Mouse (Mus musculus) heart, postnatal 14 days (tissue): ENCODE data around the gene Lpgat1. TPM values are rescaled to one million over a fixed set of nuclear protein-coding genes. Genes with fewer than 3 reads are reported as not detected.

Source experiments
- DNase-seq, 2 experiments: peaks; one replicate each; pipeline ENCODE4 v3.0.0; 2021 to 2022
- intact Hi-C: fragments of 180-260 bp; cut with DNase I; formaldehyde crosslinking; loops from one replicate; pipeline ENCODE4 v1.15.1; 2025
- total RNA-seq, 2 experiments: library from RNA; stranded (reverse); gene quantifications; 2 replicates each; pipeline ENCODE4 v1.2.3; 2021

Gene Lpgat1
- total RNA-seq, 2 experiments from 2014 or later: 84.8 to 91.7 TPM

DNA sequence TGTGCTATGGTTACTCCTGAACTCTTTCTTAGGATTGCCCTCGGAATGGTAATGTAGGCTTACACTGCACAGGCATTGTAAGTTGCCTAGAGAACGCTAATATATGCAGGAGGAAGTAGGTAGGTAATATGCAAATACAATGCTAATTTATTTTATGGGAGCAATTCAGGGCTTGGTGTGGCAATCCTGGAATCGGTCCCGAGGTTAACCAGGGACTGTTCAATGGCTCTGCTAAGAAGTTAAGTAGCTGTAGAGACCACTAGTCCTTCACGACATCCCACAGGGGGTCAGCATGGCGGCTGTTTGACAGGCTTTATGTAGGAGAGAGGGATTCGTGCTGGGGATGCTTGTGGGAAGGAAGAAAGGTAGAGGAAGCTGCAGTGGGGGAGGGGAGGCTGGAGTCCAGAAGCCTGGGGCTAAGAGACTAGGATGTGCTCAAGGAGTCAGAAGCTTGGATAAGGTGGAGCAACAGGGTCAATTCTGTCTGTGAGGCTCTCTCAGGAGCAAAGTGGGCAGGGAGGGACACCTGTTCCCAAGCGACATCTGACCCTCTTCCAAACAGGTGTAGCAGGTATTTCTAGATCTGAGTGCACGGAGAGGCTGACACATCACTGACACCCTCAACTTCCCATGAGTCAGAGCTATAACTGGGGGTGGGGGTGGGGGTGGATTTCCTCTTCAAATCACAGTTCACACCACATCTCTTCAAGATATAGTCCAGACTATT, 84.6 kb downstream of the Lpgat1 start:
- no peak for DNase-seq

DNA sequence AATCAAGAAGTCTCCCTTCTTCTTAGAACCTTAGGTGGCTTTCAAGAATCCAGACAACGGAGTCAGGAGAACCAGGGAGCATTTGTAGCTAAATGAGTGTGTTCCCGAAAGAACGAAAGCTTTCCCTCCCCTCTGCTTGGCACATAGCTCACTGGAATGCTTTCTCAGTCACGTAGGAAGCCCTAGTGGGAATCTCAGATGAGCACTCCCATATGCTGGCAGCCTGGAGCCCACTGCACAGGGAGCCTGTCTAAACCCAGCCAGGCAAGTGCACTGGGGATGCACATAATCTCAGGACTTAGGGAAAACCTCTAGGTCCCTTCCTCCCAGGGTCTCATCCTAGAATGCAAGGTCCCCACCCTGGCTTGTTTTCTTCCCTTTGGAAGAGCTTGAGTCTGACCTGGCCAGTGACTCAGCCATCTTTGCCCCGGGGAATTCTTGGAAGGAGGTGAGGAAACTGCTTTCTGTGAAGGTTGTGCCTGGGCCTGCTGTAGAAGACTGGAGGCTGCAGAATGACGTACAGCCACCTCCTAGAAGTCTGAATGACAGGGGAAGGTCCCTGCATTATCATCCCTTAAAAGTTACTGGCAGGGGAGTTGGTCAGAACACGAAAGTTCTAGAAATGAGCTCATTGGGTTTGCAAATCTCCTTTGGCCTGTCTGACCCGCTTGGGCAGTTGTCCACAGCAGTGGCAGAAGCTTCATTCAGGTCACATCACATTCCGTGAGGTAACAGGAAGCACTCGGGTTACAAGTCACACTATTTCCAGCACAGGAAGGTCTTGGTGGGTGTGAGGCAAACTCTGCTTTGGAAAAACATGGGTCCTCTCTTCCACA, 85.4 kb downstream of the Lpgat1 start:
- intact Hi-C loops: no loop called here
- DNase-seq: peak; percentile 16 to 22

More for the DNA sequence above, 84.6 kb downstream of the Lpgat1 start:
- intact Hi-C loops: no loop called here

DNA sequence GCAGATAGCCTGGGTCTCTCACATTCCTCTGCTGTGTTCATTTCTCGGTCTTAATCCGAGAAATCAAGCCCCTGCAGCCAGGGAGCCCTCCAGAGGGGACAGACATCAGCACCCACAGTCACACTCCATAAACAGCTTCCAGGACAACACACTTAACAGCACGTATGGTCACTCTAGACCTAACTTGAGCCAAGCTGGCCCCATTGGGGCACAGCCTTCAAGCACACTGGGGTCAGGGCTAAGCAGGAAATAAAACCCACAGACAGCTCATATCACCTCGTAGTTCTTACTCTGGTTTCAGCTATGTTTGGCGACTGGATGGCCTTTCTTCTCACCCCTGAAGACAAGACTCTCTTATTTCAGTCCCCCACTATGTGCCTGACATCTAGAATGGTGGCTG, 87.1 kb downstream of the Lpgat1 start:
- intact Hi-C loops: no loop called here
- no peak for DNase-seq

DNA sequence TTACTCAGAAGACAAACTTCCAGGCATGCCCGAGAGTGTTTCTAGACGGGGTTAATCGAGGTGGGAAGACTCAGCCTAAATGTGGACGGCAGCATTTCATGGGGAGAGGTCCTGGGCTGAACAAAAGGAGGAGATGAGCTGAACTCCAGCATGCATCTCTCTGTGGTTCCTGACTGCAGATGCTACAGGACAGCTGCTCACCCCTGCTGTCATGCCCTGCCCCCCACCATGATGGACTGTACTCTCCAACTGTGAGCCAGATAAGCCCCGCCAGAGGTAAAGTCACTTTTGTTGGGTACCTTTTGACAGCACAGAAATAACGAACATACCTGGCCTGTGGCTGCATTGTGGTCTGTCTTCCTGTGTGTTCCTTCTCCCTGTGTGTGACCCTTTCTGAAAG, 88.2 kb downstream of the Lpgat1 start:
- intact Hi-C loops: no loop called here
- DNase-seq: no peak

DNA sequence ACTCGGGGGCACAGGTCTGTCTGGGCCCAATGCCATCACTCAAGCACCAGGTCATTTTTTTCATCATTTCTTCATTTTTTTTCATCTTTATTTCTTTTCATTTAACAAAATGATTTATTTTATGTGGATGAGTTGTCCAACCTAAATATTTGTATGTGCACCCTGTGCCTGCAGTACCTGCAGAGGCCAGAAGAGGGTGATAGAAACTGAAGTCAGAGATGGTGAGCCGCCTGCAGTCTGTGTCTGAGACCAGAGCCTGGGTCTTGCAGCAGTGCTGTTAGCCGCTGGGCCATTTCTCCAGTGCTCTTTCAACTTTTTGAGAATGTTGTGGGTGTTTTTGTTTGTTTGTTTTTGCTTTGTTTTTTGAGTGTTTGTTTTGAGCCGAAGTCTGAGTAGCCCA, 89.1 kb downstream of the Lpgat1 start:
- intact Hi-C loops: no loop called here
- no peak for DNase-seq

DNA sequence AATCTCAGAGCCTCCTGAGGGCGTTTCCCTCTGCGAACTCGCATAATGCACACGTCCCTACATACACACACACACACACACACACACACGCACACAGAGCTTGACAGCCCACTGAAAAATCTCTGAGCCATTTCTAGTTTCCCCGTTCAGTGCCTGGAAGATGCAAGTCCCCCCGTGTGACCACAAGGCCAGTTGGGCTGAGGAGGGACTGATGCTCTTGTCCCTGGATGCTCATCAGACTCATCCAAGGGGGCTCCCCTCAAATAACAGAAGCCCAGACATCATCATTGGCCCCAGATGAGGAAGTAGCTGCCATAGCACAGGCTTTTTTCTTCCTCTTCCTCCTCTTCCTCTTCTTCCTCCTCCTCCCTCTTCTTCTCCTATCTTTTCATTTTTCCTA, 90.3 kb downstream of the Lpgat1 start:
- intact Hi-C loops: no loop called here
- DNase-seq: no peak

DNA sequence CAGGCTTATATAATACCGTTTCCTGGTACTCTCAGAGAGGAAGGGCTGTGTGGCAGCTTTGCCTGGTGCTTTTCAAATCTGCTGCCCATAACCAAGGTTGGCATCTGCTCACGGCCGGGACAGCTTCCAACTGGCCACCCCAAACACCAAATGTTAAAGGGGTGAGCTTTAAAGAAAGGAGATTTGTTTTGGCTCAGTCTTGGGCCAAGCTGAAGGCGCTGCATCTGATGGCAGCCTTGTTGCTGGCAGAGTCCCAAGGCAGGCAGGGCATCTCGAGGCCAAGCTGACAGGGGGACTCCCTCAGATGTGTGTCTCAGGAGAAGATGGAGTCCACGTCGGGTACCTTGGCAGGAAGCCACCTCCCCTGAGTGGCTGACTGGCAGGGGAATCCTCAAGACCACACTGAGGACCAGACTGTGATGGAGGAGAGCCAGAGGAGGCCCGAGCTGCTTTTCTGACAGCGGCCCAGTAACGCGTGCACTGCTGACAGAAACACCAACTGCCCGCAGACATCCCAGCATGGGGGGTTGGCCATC, 91.1 kb downstream of the Lpgat1 start:
- intact Hi-C loops: no loop called here
- peak in 1 of 2 experiments; percentile 21 for DNase-seq

DNA sequence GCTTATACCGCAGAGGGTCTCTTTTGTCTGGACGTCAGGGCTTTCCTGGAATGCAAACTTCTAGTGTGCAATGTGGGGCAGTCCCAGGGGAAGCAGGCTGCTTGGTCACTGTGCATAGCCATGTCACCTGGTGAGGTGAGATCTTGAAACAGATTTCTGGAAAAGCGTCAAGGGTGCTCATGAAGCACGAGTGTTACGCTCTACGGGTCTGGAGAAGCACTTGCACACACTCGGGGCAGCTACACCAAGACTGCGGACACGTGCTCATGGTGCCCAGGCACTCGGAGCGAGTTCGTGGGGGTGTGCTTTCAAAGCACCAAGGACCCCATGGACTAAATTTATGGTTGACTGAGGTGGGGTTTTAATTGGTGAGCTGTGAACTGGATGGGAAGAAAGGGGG, 94.1 kb downstream of the Lpgat1 start:
- DNase-seq: no peak
- intact Hi-C loops: loop anchor here (10.0 kb wide), 1 partner anchor 407 kb away; the partner anchor contains the start of gene Ppp2r5a

DNA sequence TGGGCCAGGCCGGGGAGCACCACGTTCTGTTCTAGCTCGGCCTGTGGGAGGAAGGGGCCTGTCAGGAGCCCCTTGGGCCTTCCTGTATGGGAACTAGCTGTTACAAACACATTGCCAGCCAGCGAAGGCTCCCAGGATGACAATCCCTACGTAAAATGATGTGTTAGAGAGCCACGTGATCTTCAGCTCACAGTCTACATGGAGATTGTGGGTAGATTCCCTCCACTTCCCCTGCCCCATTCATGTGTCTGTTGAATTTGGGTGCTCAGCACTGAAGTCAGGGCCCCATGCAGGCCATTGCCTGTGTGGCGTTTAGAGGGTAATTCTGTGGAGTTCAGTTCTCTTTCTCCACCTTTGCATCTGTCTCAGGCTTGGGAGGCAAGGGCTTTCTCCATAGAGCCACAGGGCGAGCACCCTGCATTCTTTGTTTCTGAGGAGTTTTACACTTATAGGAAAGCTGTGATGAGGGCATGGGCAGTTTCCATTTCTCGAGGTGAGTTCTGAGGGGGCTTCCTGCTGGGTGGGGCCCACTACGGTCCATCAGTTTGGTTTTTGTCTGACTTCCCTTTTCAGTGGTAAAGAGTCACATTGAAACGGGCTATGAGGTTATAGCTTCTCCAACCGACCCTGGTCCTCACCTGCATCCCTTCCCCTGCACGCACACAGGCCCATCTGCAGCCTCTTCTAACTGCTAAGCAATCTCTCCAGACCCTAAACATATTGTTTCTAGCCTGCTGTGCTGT, 95.5 kb downstream of the Lpgat1 start:
- DNase-seq: no peak
- intact Hi-C loops: loop anchor here (10.0 kb wide), 1 partner anchor 408 kb away; the partner anchor contains the start of gene Ppp2r5a

DNA sequence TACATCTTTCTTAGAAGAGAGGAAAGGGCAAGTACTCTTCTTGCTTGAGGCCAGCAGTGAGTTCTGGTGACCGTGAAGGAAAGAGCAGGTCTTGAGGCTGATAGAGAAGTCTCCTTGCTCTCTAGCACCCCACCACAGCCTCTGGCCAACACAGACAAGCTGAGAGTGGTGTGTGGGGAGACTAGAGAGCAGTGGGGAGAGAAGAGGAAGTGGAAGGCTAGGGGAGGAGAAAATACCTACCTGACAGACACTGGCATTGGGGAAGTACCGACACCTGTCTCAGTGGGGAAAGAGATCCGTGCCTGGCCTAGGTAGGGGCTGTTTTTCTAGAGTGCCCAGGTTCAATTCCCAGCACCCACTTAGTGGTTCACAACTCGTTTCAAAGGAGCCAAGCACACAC, 96.6 kb downstream of the Lpgat1 start:
- no peak for DNase-seq
- intact Hi-C loops: loop anchor here (10.0 kb wide), 1 partner anchor 409 kb away; the partner anchor contains the start of gene Ppp2r5a

DNA sequence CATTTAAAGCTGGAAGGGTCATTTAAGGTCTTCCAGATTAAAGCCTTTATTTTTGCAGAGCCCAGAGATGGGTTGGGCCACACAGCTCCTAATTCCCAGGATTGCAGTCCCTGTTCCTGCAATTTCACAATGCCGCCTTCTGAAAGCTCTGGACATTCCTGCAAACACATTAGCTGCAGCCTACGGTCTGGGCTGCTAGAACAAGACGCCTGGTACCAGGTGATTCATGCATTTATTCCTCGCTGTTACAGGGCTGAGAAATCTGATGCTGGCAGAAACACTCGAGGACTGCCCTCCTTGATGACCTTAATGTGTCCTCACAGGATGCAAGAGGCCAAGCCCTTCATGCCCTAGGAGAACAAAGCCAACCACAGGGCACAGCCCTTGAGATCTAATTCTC, 97.3 kb downstream of the Lpgat1 start:
- intact Hi-C loops: loop anchor here (5.0 to 10.0 kb wide), 3 partner anchors 98 to 503 kb away; partner anchors contain the start of genes Lpgat1 and Ppp2r5a

DNA sequence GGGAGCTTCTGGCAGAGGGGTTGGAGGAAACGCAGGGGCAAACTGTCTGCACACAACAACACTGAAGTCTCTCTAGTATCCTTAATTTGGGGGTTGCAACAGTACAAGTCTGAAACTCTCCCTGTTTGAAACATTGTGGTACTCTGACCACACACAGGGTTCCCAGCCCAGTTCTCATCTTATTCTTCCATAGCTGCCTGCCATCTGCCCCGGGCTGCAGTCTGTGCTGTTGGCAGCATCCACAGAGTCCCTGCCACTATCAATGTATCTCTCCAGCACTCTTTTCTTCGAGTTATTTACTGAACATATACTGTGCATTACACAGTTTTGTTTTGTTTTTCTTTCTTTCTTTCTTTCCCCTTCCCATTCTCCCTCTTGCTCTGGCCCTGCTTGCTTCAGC, 99.0 kb downstream of the Lpgat1 start:
- no peak for DNase-seq
- intact Hi-C loops: loop anchor here (5.0 to 10.0 kb wide), 3 partner anchors 99 to 504 kb away; partner anchors contain the start of genes Lpgat1 and Ppp2r5a

More for the DNA sequence above, 97.3 kb downstream of the Lpgat1 start:
- no peak for DNase-seq

DNA sequence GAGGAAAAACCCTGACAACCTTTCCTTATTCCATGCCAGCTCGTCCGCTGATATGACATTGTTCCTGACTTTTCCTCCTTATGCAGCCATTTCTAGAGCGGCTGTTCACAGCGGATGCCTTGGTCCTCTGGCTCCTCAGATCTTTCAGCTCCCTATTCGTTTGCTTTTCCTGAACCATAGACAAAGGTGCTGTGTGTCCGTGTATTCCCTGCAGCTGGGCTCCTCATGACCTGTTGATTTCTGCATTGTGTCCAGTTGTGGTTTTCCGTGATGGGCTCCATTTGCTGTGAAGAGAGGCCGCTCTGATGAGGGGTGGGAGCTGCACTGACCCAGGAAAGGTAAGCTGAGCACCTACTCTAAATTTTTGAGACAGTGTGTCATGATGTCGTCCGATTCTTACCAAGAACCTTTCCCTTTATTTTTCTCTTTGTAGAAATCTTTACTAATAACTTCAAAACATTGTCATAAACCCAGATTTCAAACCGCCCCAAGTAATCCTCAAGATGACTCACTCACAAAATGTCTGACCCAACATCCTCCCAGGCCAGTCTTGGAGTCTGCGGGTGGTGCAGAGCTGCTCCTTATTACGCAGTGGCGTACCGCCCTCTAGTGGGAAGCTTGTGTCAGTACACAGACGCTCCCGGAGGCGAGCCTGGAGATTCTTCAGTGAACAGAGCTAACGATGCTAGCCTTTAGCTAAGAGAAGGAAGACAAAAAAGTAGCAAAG, 99.9 kb downstream of the Lpgat1 start:
- intact Hi-C loops: loop anchor here (2.0 to 10.0 kb wide), 4 partner anchors 100 to 505 kb away; partner anchors contain the start of genes Lpgat1 and Ppp2r5a
- DNase-seq: peak; percentile 86 to 91

DNA sequence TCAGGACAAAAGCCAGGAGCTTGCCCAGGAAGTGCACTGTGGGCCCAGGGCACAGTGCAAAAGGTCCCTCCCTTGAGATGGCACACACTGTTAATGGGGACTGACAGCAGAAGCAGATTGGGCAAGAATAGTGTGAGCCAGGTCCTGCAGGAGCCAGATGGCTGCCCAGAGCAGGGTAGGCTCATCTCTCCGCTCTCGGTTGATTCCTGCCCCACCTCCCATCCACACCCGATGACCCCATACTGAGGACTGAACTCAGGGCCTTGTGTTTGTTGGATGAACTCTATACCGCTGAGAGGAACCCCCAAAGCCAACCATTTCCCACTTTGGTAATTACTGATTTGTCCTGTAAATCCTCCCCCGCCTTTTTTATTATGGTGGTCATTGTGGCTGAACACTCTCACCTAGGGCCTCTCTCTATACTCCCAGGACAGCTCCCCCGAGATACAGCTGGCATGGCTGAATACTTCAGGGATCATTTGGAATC, 100.6 kb downstream of the Lpgat1 start:
- intact Hi-C loops: loop anchor here (2.0 to 10.0 kb wide), 4 partner anchors 101 to 506 kb away; partner anchors contain the start of genes Lpgat1 and Ppp2r5a
- DNase-seq: no peak

DNA sequence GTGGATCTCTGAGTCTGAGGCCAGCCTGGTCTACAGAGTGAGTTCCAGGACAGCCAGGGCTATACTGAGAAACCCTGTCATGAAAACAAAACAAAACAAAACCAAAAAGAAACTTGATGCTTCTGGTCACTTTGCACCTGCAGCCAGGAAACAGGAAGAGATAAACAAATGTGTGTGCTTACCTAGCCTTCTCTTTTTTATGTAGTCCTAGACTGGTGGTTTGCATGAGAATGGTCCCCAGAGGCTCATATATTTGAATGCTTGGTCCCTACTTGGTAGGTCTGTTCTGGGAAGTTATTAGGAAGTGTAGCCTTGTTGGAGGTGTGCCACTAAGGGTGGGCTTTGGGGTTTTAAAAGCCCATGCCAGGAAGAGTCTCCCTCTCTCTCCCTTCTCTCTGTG, 101.4 kb downstream of the Lpgat1 start:
- no peak for DNase-seq
- intact Hi-C loops: loop anchor here (2.0 to 10.0 kb wide), 4 partner anchors 102 to 507 kb away; partner anchors contain the start of genes Lpgat1 and Ppp2r5a

DNA sequence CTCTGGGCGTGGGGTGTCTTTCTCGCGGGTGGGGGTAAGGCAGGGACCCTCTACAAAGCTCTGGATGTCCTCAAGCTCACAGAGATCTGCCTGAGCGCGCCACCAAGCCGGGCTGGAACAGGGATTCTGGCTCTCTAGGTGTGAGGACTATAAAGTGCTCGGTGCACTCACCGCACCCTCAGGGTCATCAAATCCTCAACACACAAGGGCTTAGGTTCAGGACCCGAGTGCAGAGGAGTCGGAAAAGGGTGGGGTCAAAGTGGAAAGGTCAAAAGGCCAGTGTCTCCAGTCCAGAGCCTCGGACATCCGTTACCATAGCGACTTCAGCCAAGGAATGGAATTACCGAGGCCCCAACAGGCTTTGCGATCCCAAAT, 103.3 kb downstream of the Lpgat1 start:
- intact Hi-C loops: no loop called here
- DNase-seq: no peak

DNA sequence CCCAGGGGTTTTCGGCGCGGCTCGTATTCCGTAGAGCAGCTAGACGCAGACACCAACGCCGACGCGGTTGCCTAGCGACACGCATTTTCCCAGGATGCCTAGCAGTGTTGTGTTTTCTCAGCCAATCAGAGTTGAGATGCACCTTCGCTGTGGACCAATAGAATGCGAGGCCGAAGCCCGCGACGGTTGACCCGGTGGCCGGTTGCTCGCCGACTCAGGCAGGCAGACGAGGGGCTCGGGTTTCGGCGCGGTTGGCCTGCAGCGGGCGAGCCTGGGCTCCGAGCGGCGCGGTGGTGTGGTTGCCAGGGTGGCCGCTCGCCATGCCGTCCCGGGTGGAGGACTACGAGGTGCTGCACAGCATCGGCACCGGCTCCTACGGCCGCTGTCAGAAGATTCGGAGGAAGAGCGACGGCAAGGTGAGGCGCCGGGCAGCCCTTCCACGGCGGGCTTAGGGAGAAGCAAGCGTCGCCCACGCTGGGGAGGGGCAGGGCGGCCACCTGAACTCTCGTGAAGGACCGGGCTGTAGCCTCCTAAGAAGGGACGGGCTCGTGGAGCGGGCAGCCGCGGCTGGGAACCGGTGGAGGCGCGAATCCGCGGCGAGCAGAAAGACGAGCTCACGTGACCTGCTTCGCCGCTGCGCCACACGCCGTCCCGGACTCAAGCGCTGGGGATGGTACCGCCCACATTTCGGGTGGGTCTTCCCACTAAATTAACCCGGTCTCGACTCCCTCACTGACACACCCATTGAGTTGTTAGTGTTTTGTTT, 103.9 kb downstream of the Lpgat1 start, which contains the start of gene Nek2:
Nek2 (plus strand) TSS at position 119 of the 766 bp plus-strand sequence.
- DNase-seq: peak; percentile 93 to 96
- intact Hi-C loops: no loop called here

DNA sequence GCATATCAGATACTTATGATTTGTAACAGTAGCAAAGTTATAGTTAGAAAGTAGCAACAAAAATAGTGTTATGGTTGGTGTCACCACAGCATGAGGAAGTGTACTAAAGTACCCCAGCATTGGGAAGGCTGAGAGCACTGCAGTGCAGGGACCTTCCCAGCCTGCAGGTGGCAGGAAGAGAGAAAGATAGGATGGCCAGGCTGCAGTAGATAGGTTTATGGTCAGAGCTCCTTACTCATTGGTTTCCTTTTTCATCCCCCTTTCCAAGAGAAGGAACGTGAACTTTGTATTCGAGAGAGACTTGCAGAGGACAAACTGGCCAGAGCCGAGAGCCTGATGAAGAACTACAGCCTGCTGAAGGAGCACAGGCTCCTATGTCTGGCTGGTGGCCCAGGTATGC, 111.5 kb downstream of the Lpgat1 start:
- intact Hi-C loops: no loop called here
- DNase-seq: no peak
